Mouse (Mus musculus) urinary bladder, postnatal 10 days (tissue): ENCODE data around the gene Bub1.

Experiments used
- DNase-seq: peaks from one replicate; pipeline ENCODE4 v3.0.0; 2022; ENCODE audit warnings: low spot score

Gene Bub1

GRCm38 (mm10) chr2:127831401-127832102, at the start of gene Bub1:
Gene Bub1, minus strand, starts transcription at chr2:127831865.
- DNase-seq: peak; percentile 87

DNA sequence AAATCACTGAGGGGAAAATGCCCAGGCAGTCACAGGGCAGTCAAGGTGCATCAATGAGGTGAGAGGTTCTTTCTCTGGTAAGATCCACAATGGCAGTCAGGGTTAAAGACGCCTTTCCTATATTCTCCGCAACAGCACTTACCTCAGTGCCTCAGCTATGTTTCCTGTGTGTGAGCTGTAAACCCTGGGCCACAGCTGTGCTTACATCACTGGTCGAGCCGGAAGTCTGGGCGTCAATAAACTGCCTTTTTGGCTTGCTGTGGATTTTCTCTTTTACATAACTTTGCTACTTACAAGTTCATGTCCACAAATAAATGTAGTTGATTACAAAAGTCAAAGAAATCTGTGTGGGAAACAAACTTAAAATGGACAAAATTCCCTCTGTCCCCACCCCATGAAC, 49.4 kb upstream of the Bub1 start:
- DNase-seq: no peak

- no peak for DNase-seq
These were observed 32.7 kb upstream of the Bub1 start for GRCm38 (mm10) chr2:127864381-127864780.

- no peak for DNase-seq
These were observed 22.8 kb upstream of the Bub1 start for GRCm38 (mm10) chr2:127854332-127854991.

DNA sequence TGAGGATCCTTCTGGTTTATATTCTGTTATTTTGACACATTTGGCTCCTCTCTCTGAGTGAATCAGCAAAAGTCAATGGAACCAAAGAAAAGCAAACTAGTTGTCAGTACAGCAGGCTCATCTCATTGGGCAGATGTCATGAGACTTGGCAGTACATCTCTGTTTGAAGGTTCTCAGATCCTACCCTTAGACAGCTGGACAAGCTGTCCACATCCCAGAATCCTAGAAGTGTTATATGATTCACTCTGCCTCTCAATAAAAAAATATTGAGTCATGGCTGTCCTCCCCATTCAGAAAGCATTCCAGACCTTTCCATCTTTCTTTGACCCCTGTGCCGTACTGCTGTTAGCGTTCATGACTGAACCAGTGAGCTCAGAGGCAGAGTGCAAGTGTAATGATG, 18.7 kb upstream of the Bub1 start:
- no peak for DNase-seq

- no peak for DNase-seq
These were observed 14.9 kb upstream of the Bub1 start for GRCm38 (mm10) chr2:127846571-127846970.

GRCm38 (mm10) chr2:127846008-127846407, 14.3 kb upstream of the Bub1 start:
- DNase-seq: no peak

DNA sequence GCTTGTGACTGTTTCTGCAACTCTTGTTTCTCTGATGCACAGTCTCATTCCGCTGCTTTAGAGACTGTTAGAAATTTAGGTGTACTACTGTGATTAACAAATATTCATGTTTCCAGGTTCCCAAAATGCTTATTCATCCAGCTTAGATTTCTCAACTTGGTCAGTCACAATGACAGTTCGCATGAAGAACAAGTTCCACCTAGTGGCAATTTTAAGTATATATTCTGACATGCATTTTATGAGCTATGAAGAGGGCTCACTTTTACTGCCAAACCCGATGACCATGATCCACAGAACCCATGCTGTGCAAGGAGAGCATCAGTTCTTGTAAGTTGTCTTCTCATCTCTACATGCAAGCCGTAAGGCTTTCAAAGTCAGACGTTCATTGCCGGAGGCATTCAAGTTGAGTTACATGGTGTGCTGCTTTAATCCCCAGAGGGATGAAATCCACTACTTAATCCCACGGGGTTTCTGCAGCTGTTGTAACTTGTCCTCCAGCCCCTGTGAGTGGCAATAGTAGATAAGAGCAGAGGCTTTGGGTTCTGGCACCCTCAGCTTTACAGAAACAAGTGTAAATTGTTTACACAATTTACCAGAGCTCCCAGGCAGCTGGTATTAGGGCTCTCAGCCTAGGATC, 13.8 kb upstream of the Bub1 start:
- no peak for DNase-seq

- DNase-seq: no peak
These were observed 10.8 kb upstream of the Bub1 start for GRCm38 (mm10) chr2:127842421-127842820.

DNA sequence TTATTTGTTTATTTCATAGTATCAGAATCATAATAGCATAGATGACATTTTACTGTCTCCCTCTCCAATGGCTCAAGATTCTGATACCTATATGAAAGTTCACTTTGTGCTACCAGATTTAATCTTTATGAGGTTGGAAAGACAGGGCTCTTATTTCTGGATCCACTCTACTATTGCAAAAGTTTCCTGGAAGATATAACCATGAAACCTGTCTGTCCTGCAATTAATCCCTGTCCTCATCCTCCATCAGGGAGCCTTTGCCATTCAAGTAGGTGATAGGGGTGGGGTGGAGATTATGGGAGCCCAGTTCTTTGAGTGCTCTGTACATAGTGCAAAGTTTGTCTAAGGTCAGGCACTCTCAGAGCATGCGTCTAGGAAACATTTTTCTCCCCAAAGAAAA, 9.7 kb upstream of the Bub1 start:
- no peak for DNase-seq

DNA sequence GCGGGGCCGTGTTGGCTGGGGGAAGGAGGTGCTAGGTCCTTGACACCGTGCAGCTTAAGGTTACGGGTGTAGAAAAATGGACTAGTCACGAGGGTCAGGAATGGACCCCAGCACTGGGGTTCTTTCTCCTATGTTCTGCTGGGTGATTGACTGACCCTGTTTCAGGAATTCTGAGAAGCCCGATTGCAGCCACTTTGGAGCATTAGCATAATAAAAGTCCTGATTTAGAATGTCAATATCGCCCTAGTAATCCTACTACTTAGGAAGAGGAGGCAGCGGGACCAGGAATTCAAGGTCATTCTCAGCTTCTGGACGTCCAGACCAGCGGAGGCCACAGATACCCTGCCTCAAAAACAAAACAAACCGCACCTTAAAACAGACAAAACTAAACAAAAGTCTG, 7.8 kb upstream of the Bub1 start:
- no peak for DNase-seq

- no peak for DNase-seq
These were observed 6.9 kb upstream of the Bub1 start, which contains the start of gene Acoxl for GRCm38 (mm10) chr2:127838576-127838975. Gene Acoxl, plus strand, starts transcription at chr2:127838876.

- DNase-seq: no peak
These were observed 1.1 kb upstream of the Bub1 start for GRCm38 (mm10) chr2:127832833-127833190.

DNA sequence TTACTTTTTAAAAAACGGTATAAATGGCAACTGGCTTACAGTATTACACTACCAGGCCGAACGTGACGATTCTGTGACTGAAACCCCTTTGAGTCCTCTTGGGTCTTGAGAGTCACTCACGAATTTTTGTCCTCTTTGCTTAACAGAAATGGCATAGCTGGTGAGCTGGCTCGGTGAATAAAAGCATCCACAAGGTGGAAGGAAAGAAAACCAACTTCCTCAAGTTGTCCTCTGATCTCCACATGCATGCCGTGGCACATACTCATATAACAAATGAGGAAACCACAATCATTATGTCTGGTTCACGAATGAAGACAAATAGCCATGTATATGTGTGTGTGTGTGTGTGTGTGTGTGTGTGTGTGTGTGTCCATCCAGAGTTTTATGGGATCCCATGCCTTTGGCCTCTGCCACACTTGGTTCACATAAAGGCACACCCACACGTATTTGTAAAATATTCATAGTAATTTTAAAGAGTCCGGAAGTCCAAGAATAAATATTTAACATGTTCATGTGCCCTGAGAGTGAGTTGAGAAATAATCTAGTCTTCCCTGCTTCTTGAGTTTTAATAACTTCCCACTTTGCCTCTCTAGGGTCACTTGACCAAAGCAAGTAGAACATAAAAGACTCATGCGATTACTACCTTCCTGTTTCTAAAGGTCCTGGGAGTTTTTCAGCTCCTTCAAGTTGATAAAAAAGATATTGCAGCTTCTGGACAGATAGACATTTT, 603 bp upstream of the Bub1 start:
- DNase-seq: no peak

DNA sequence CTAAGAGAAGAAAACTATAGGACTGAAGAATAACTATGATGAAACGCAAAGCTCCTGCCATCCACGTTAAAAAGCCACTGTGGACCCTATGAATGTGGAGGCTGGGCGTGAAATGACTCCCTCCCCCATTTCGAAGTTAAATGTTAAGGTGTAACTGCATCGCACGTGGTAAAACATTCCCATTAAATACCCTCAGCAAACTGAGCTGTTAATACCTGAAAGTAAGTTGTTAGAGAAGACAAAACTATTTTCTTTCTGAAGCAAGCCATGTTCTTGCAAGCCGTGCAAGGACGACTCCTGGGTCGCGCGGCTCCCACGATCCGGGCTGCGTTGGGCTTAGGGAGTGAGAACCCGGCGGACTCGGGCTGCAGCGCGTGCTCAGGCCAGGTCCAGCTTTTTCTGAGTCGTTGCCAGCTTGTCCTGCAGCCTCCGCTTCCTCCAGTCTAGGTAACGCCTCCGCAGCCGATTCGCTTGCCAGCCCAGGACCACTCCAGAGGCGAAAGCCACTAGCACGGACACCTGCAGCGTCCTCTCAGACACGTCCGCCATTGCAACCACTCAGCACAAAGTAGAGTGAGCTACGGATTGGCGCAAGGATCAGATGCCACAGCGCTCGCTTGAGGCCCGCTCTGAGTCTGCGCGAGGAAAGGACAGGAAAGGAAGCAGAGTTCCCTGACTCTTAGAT, 39.6 kb downstream of the Bub1 start, which contains the start of gene Mtln:
Gene Mtln, minus strand, starts transcription at position 570 of the 685 bp plus-strand sequence.
- DNase-seq: peak; percentile 34

GRCm38 (mm10) chr2:127789651-127790270, 41.9 kb downstream of the Bub1 start:
- DNase-seq: no peak

GRCm38 (mm10) chr2:127789138-127789537, 42.5 kb downstream of the Bub1 start:
- DNase-seq: no peak

DNA sequence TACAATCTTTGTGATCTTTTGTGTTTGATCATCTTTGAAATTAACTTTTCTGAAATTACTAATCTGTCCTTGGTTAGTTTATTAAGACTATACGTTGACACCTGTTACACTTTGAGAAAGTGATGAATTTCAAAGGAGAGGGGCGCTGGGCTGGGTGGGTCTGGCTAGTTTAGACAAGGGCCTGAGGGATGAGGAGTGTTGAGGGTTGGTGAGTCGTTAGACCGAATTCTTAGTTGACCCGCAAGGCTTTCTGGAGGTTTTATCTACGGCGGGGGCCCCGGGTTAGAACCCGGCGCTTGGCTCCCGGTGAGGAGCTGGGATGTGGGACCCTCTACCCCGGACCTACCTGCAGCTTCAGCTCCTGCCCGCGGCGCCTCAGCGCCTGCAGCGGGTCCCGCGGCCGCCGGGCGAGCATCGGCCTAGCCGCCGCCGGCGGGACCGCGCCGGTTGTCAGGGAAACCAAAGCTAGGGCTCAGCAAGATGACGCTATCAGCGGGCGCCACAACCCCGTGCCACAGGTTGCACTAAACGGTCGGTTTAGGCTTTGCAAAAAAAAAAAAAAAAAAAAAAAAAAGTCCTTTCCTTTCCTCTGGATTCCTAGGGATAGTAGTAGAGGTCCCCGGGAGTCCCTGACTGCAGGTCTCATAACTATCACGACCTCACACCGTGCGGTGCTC, 43.1 kb downstream of the Bub1 start, which contains the start of gene Nphp1:
Gene Nphp1, minus strand, starts transcription at position 458 of the 677 bp plus-strand sequence.
- peak; percentile 64 for DNase-seq

GRCm38 (mm10) chr2:127787226-127787625, 44.4 kb downstream of the Bub1 start:
- no peak for DNase-seq

- DNase-seq: no peak
These were observed 53.2 kb downstream of the Bub1 start for GRCm38 (mm10) chr2:127778451-127778850.

- no peak for DNase-seq
These were observed 56.7 kb downstream of the Bub1 start for GRCm38 (mm10) chr2:127775013-127775412.
